Mouse (Mus musculus): ENCODE results near the gene Gpr139.

Gene Gpr139

GRCm38 (mm10) chr7:119184341-119185143, at the start of gene Gpr139:
TSS of gene Gpr139 (minus strand) at chr7:119184603.
- no peak for DNase-seq (ENCODE audit: low spot score in 2 of 2)

- DNase-seq (ENCODE audit: low spot score in 2 of 2), result no peak
Observed at GRCm38 (mm10) chr7:119230971-119231370, 46.6 kb upstream of the Gpr139 start.

- DNase-seq (ENCODE audit: low spot score in 2 of 2), result no peak
Observed at GRCm38 (mm10) chr7:119222706-119223105, 38.3 kb upstream of the Gpr139 start.

GRCm38 (mm10) chr7:119219121-119219520, 34.7 kb upstream of the Gpr139 start:
- DNase-seq (ENCODE audit: low spot score in 2 of 2), result no peak

- no peak for DNase-seq (ENCODE audit: low spot score in 2 of 2)
Observed at GRCm38 (mm10) chr7:119207251-119207650, 22.8 kb upstream of the Gpr139 start.

- DNase-seq (ENCODE audit: low spot score in 2 of 2), result no peak
Observed at GRCm38 (mm10) chr7:119186374-119186773, 2.0 kb upstream of the Gpr139 start.

- DNase-seq (ENCODE audit: low spot score in 2 of 2), result no peak
Observed at GRCm38 (mm10) chr7:119185181-119185940, 958 bp upstream of the Gpr139 start.

GRCm38 (mm10) chr7:119181053-119181452, 3.4 kb downstream of the Gpr139 start:
- no peak for DNase-seq (ENCODE audit: low spot score in 2 of 2)

- DNase-seq (ENCODE audit: low spot score in 2 of 2), result no peak
Observed at GRCm38 (mm10) chr7:119160015-119160414, 24.4 kb downstream of the Gpr139 start.

GRCm38 (mm10) chr7:119111771-119112170, 72.6 kb downstream of the Gpr139 start:
- DNase-seq (ENCODE audit: low spot score in 2 of 2), result no peak

- DNase-seq (ENCODE audit: low spot score in 2 of 2), result no peak
Observed at GRCm38 (mm10) chr7:119105878-119106277, 78.5 kb downstream of the Gpr139 start.

- DNase-seq (ENCODE audit: low spot score in 2 of 2), result no peak
Observed at GRCm38 (mm10) chr7:119096583-119096982, 87.8 kb downstream of the Gpr139 start.
